Comparison of ENCODE assay signal across 29 mouse cellular contexts in the genomic region with DNA sequence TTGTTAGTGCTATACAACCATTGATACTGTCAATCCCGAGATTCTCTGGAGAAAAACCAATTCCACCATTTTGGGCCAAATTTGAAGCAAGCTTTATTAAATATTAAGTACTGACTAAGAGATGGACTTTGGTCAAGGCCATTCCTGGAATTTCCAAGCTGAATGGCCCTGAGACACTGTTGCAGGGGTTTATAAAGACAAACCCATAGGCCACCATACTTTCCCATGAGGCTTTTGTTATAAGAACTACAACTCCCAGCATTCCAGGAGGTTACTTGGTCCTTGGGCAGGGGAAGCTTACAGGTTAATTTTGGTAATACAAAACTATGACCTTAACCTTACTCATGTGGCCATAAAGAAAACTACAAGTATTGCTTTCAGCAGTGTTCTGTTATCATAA. TPM values are rescaled to one million over a fixed set of nuclear protein-coding genes. Genes with fewer than 3 reads are reported as not detected.
A peak's percentile ranks its signal among the peaks of the same experiment; 100 is the strongest.
DNase-seq lines count a peak whose midpoint lies in the region; ATAC-seq and TF ChIP-seq lines count a peak whose summit lies in the region.
"Had no signal": no experiment of that assay in that cellular context is flagged by ENCODE, and none has a peak within 500 bp of the region (broad histone marks: within the 10 kb centered on the region; RNA-seq: fewer than 3 reads in every experiment).

No protein-coding gene starts in this region.

- 0 out of 2 replicates have a peak, but pooled peaks have one; percentile 19 for ATAC-seq in kidney, postnatal 0 days (replicated peaks; ENCODE audit: low FRiP score, low read depth)
- ATAC-seq: forebrain, embryonic 14.5 days; intestine, embryonic 16.5 days; midbrain, embryonic 16.5 days had no signal

- H3K36me3 ChIP-seq in kidney, postnatal 0 days (ENCODE audit: insufficient read depth, low read length) = no peaks in the 10 kb centered on the region
- H3K36me3 ChIP-seq in ES-Bruce4 (ENCODE audit: control insufficient read depth, insufficient read depth, low read length, poor library complexity, severe bottlenecking) = 0 out of 2 replicates have a peak, but pooled peaks cover 2% of the 10 kb centered on the region
- H3K36me3 ChIP-seq: embryonic facial prominence, embryonic 12.5 days; hindbrain, embryonic 13.5 days; limb, embryonic 10.5 days; limb, embryonic 15.5 days; liver, embryonic 15.5 days had no signal

- no peak overlapping the region for H3K27ac ChIP-seq in kidney, postnatal 0 days
- H3K27ac ChIP-seq in ES-Bruce4 (ENCODE audit: insufficient read depth, low read length) = peak overlapping the region; percentile 5
- H3K27ac ChIP-seq: embryonic facial prominence, embryonic 12.5 days; hindbrain, embryonic 13.5 days; limb, embryonic 10.5 days; limb, embryonic 15.5 days; liver, embryonic 15.5 days had no signal

- no peak for TF ChIP-seq CTCF in kidney, postnatal 0 days (IDR thresholded peaks at IDR 0.05; ENCODE audit: low read depth)
- no peak for TF ChIP-seq CTCF in ES-Bruce4 (IDR thresholded peaks at IDR 0.05; ENCODE audit: low read depth, low read length)

- TF ChIP-seq POLR2A in ES-Bruce4 (IDR thresholded peaks at IDR 0.05; ENCODE audit: insufficient read depth, low read length) = no peak

- DNase-seq in kidney, postnatal 0 days (ENCODE audit: low spot score) = no peak
- DNase-seq in kidney, postnatal 4 days = no peak
- DNase-seq in R1 (ENCODE audit: low read depth, low spot score) = peak; percentile 88
- DNase-seq in gastrocnemius, postnatal 4 days (ENCODE audit: low spot score in 2 of 2) = no peak
- no peak for DNase-seq in right cerebral cortex, postnatal 25 days
- no peak for DNase-seq in urinary bladder, postnatal 14 days (ENCODE audit: low spot score)
- DNase-seq: adrenal gland, adult 8-10 months; B cell, adult 2 months; cerebellum, adult 9-10 months; cerebellum, postnatal 36 days; gastrocnemius, postnatal 25 days; heart, adult 18-20 months; heart, postnatal 4 days; kidney, postnatal 36 days; lung, embryonic 14.5 days; lung, postnatal 14 days; spleen, adult 18-20 months; thymus, postnatal 36 days had no signal

- no peak overlapping the region for H3K4me3 ChIP-seq in kidney, postnatal 0 days (replicated peaks; ENCODE audit: low read depth, low read length)
- H3K4me3 ChIP-seq in ES-Bruce4 (ENCODE audit: low read depth, low read length) = no peak overlapping the region
- H3K4me3 ChIP-seq: embryonic facial prominence, embryonic 12.5 days; hindbrain, embryonic 13.5 days; limb, embryonic 10.5 days; limb, embryonic 15.5 days; liver, embryonic 15.5 days had no signal

- H3K4me1 ChIP-seq in kidney, postnatal 0 days (replicated peaks; ENCODE audit: insufficient read depth, low read length) = no peaks in the 10 kb centered on the region
- no peaks in the 10 kb centered on the region for H3K4me1 ChIP-seq in ES-Bruce4 (ENCODE audit: control insufficient read depth, insufficient read depth, low read length)
- H3K4me1 ChIP-seq: embryonic facial prominence, embryonic 12.5 days; liver, embryonic 15.5 days had no signal

- H3K9me3 ChIP-seq in kidney, postnatal 0 days (replicated peaks; ENCODE audit: low read length) = no peaks in the 10 kb centered on the region
- H3K9me3 ChIP-seq in ES-Bruce4 (replicated peaks; ENCODE audit: control insufficient read depth, insufficient read depth, low read length, poor library complexity, severe bottlenecking) = no peaks in the 10 kb centered on the region
- H3K9me3 ChIP-seq: embryonic facial prominence, embryonic 12.5 days; hindbrain, embryonic 13.5 days; limb, embryonic 10.5 days; limb, embryonic 15.5 days; liver, embryonic 15.5 days had no signal

- H3K9ac ChIP-seq in kidney, postnatal 0 days (ENCODE audit: low read depth, low read length) = no peak overlapping the region
- no peak overlapping the region for H3K9ac ChIP-seq in ES-Bruce4 (ENCODE audit: low read depth, poor library complexity, severe bottlenecking)
- H3K9ac ChIP-seq: embryonic facial prominence, embryonic 12.5 days; hindbrain, embryonic 13.5 days; limb, embryonic 15.5 days; liver, embryonic 15.5 days; lung, embryonic 14.5 days had no signal

- no peak overlapping the region for H3K4me2 ChIP-seq in kidney, postnatal 0 days (ENCODE audit: low read length)
- H3K4me2 ChIP-seq: embryonic facial prominence, embryonic 12.5 days; heart, embryonic 11.5 days; hindbrain, embryonic 13.5 days; limb, embryonic 15.5 days; liver, embryonic 15.5 days; lung, embryonic 14.5 days; midbrain, embryonic 11.5 days had no signal

- 68% methylated on average over 1 of the region's 1 CpGs for WGBS in kidney, postnatal 0 days

- TF ChIP-seq EP300 in ES-Bruce4 (IDR thresholded peaks at IDR 0.05; ENCODE audit: insufficient read depth, low read depth, low read length) = no peak

- no peaks in the 10 kb centered on the region for H3K27me3 ChIP-seq in kidney, postnatal 0 days (ENCODE audit: insufficient read depth, low read length)
- no peaks in the 10 kb centered on the region for H3K27me3 ChIP-seq in ES-Bruce4 (ENCODE audit: control insufficient read depth, insufficient read depth, low read length, poor library complexity, severe bottlenecking)
- H3K27me3 ChIP-seq: embryonic facial prominence, embryonic 12.5 days; hindbrain, embryonic 13.5 days; limb, embryonic 15.5 days; liver, embryonic 15.5 days had no signal

RNA-seq across cellular contexts. Expression of a gene that starts 22.8 kb away (rescaled TPM):
- polyA plus RNA-seq in kidney, postnatal 0 days (2015; fragmentation: Nextera tagmentation; extraction: Ambion mirVana) = 37.8 and 41.8 TPM in 2 replicates
- 114 and 122 TPM in 2 replicates for polyA plus RNA-seq in ES-Bruce4 (2011; ENCODE audit: insufficient read depth, insufficient read length, low read depth, missing spikeins)
- 10 to 100 TPM; 10.9 to 12.7 TPM for total RNA-seq in gastrocnemius, postnatal 4 days (2021)
